Mouse (Mus musculus) E14TG2a.4 (cell line): ENCODE results near the gene Crkl.
"Not testable (repeated sequence)": the region's sequence is repeated elsewhere in the genome, so short reads cannot be mapped to it uniquely, and the experiment has no call there.

Experiments used
- CTCF ChIP-seq: conservative IDR thresholded peaks from 2 replicates; pipeline ENCODE4 v1.5.1; 2014; ENCODE audit warnings: low read length
- NANOG ChIP-seq: IDR thresholded peaks from 2 replicates; pipeline ENCODE4 v1.6.1; 2014; ENCODE audit warnings: borderline replicate concordance, low read length, mixed read lengths
- POU5F1 ChIP-seq: IDR thresholded peaks from 2 replicates; pipeline ENCODE4 v1.6.1; 2014; ENCODE audit warnings: low read length, borderline replicate concordance

DNA sequence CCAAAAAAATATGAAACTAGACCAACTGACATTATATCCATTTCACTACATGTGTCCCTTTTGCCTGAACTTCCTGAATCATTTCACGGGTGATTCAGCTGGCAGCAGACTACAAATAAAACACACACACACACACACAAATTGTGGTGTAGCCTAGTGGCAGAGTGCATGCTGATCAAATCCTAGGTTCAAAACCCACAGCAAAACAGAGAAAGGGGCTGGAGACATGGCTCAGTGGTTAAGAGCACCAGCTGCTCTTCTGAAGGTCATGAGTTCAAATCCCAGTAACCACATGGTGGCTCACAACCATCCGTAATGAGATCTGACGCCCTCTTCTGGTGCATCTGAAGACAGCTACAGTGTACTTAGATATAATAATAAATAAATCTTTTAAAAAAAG is 56.2 kb downstream of the Crkl start:
- TF ChIP-seq CTCF: 0 out of 2 replicates have a peak, but pooled peaks have one; percentile 14
- not testable (repeated sequence) for TF ChIP-seq NANOG, POU5F1
